Mouse (Mus musculus): ENCODE measurements at regions not wholly inside any gene's neighbourhood (a gene's known extent, or its start where the extent isn't known, plus 50 kb on each side); places are given as distances from the start of the nearest gene placed in this dataset.

DNA sequence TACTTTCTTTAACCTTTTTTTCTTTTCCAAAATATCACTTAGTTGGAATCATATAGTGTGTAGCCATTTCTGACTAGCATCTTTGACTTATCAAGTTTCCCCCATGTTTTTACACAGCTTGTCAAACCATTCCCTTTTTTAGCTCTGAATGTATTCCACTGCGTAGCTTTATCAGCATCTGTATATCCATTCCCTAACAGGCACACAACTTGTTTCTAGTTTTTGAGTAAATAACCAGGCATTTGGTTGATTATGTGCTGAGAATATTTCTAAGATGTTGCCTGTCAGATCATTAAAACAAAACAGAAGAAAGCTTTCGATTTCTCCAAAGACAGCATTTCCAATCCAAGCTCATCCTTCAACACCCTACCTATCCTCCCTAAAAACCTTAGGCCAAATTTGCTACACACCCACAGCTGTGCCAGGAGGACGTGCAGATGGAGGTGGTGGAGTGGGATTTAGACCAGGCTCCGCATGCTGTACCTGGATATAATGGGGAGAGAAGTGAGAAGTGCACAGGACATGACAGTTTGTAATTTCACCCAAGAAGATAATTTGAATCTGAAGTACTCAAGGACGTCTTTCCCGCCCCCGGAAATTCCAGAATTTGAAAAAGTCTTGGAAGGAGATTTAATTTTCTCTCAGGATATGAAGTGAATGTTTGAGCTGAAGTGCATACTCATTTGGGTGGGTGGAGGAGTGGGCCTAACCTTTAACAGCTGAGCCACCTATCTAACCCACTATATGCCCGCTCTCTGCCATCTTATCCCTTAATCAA lies 54.8 kb upstream of the Rgs4 start:
- Histone ChIP-seq H3K27ac (ENCODE audit: insufficient read depth, low read length) (peak overlapping the region; percentile 77), H3K4me1 (ENCODE audit: control insufficient read depth, insufficient read depth, low read length) (peaks cover 6% of the 10 kb centered on the region), H3K4me3 (ENCODE audit: insufficient read depth, low read length) (no peak overlapping the region)
- TF ChIP-seq POLR2A (IDR thresholded peaks at IDR 0.05; ENCODE audit: extremely low read depth, insufficient read depth, low read length): no peak

All from cortical plate, adult 2 months (tissue).